Mouse (Mus musculus) Patski (cell line): Measurements from ENCODE around the gene Anks6. TPM values are rescaled to one million over a fixed set of nuclear protein-coding genes. Genes with fewer than 3 reads are reported as not detected.
"Not testable (repeated sequence)": the region's sequence is repeated elsewhere in the genome, so short reads cannot be mapped to it uniquely, and the experiment has no call there.

ENCODE experiments used
- ATAC-seq: fragments of 100-300 bp; one replicate; pipeline ENCODE4 v1.8.0; 2021
- CTCF ChIA-PET: fragments of 350-600 bp; sonication (Branson Sonifier 250); formaldehyde crosslinking; loops from one replicate; lab custom pipeline; 2022; ENCODE audit warnings: inconsistent platforms; lab: Charles Lee
- POLR2A ChIA-PET: fragments of 350-600 bp; sonication (Branson Sonifier 250); formaldehyde crosslinking; loops from one replicate; lab custom pipeline; 2022; ENCODE audit warnings: antibody characterized with exemption, inconsistent platforms; lab: Charles Lee
- DNase-seq: peaks from one replicate; pipeline ENCODE4 v3.0.0-alpha.2; 2011; ENCODE audit warnings: low read depth, low spot score
- H3K27me3 ChIP-seq: fragments of 371-371 bp; one replicate; pipeline ENCODE4 v1.5.1; 2021
- CTCF ChIP-seq: fragments of 100-300 bp; IDR thresholded peaks from one replicate; pipeline ENCODE4 v1.5.1; 2021
- in situ Hi-C: fragments of 300-500 bp; cut with MboI; formaldehyde crosslinking; loops from 3 replicates; pipeline ENCODE4 v1.11.1; 2018; ENCODE audit warnings: low pct_unique_long_range_greater_than_20kb, mixed read lengths
- polyA plus RNA-seq: library from polyadenylated mRNA; unstranded; gene quantifications from one replicate; pipeline ENCODE4 v1.2.3, GENCODE M21; 2021

Anks6 gene
- polyA plus RNA-seq, 1 experiment from 2014 or later = 9.4 TPM

DNA sequence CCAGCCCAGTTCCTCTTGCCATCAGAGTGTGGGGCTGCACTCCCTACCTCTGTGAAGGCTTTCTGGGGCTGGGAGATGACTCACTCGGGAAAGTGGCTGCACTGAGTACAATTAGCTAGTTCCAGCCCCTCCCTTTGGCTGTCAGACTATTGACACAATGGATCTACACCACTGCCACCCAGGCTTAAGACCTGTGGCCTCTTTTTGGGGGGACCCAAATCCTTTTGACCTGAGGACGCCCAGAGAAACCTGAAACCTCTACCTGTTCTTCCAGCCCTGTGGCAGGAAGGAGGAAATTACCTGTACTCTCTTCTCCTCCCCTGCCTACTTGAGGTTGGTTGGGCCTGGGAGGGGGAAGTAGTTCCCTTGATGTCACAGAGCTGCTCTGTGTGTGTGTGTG is 17.8 kb upstream of the Anks6 start:
- ATAC-seq (no peak), DNase-seq (no peak)
- no peaks in the 10 kb centered on the region for H3K27me3 ChIP-seq
- ChIA-PET POLR2A (interaction anchor here (0.7 kb wide), 1 partner anchor 648 kb away, joined by 5 read pairs; no protein-coding TSS in a partner anchor), CTCF (interaction anchor here (0.6 to 1.1 kb wide), 2 partner anchors 10 to 113 kb away, joined by 3 read pairs; no protein-coding TSS in a partner anchor)
- no peak for TF ChIP-seq CTCF
- in situ Hi-C loops = no loop called here

DNA sequence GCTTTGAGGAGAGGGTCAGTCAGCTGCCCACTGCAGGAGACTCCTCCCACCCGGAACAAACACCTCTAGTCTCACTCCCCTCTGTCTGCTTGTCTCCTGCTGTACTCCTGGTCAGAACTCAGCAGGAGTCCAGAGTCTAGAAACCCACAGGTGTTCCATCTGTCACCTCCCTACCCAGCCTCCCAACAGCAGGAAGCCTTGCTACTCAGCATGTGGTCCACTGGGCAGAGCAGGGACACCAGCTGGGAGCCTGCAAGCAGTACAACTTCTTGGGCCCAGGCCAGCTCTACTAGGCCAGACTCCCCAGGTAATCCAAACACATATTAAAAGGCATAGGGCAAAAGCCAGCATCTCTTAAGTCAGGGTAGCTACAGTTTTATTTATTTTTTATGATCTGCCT is 3.7 kb upstream of the Anks6 start:
- CTCF ChIA-PET = no interaction called here
- DNase-seq (no peak), ATAC-seq (no peak)
- H3K27me3 ChIP-seq = no peaks in the 10 kb centered on the region
- TF ChIP-seq CTCF = no peak
- POLR2A ChIA-PET = no interaction called here
- in situ Hi-C loops = no loop called here

- DNase-seq (no peak), ATAC-seq (no peak)
- CTCF ChIA-PET = interaction anchor here (1.1 kb wide), 1 partner anchor 22 kb away, joined by 4 read pairs; no protein-coding TSS in a partner anchor
- POLR2A ChIA-PET = no interaction called here
- no peak for TF ChIP-seq CTCF
- in situ Hi-C loops = no loop called here
- no peaks in the 10 kb centered on the region for H3K27me3 ChIP-seq
Measured at GRCm38 (mm10) chr4:47057510-47058325, 491 bp upstream of the Anks6 start.

DNA sequence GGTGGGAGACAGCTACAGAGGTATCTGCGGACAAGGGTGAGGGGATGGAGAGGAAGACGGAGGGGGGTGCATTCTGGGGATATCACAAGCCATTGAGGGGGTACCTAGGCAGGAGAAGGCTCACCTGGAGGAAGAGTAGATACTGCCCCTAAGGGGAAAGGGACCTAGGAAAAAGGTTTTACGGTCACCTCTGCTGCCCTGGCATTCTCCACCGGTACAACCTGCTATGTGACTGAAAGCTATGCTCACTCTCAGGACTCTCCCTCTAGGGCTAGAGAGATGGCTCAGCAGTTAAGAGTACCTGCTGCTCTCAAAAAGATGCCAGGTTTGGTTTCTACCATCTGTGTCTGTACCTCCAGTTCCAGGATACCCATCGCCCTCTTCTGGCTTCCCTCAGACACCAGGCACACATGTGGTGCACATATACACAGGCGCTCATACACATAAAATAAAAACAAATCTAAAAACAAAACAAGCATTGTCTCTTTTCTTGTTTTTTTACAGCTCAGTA is 1.6 kb downstream of the Anks6 start:
- ChIA-PET CTCF (no interaction called here), POLR2A (no interaction called here)
- TF ChIP-seq CTCF = no peak
- no peak for ATAC-seq
- no peak for DNase-seq
- no peaks in the 10 kb centered on the region for H3K27me3 ChIP-seq
- in situ Hi-C loops = no loop called here

DNA sequence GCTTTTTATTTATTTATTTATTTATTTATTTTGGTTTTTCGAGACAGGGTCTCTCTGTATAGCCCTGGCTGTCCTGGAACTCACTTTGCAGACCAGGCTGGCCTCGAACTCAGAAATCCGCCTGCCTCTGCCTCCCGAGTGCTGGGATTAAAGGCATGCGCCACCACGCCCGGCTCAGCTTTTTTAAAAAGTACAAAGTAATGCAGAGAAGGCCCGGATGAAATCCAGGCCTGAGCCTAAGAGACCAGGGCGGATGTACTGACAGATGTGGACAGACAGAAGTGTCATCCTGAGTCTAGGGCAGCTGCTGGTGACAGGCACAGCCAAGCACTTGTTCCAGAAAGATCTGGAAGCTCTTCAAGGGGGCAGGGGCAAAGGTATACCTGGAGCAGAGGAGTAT is 2.1 kb downstream of the Anks6 start:
- POLR2A ChIA-PET, CTCF ChIA-PET, ATAC-seq, H3K27me3 ChIP-seq, in situ Hi-C loops, DNase-seq: not testable (repeated sequence)

- DNase-seq (no peak), ATAC-seq (no peak)
- H3K27me3 ChIP-seq = no peaks in the 10 kb centered on the region
- ChIA-PET CTCF (interaction anchor here (5.7 kb wide), 1 partner anchor 15 kb away, joined by 46 read pairs; no protein-coding TSS in a partner anchor), POLR2A (no interaction called here)
- in situ Hi-C loops = no loop called here
- TF ChIP-seq CTCF = no peak
Measured at GRCm38 (mm10) chr4:47051905-47052304, 5.3 kb downstream of the Anks6 start.

GRCm38 (mm10) chr4:47050642-47051381 is 6.4 kb downstream of the Anks6 start:
- H3K27me3 ChIP-seq = no peaks in the 10 kb centered on the region
- CTCF ChIA-PET = interaction anchor here (1.1 to 5.7 kb wide), 4 partner anchors 10 to 55 kb away, joined by 3 to 46 read pairs (median 10); no protein-coding TSS in a partner anchor
- ATAC-seq = peak; percentile 81
- no peak for DNase-seq
- in situ Hi-C loops = no loop called here
- POLR2A ChIA-PET = interaction anchor here (0.6 kb wide), 1 partner anchor 1706 kb away, joined by 3 read pairs; no protein-coding TSS in a partner anchor
- TF ChIP-seq CTCF = no peak

DNA sequence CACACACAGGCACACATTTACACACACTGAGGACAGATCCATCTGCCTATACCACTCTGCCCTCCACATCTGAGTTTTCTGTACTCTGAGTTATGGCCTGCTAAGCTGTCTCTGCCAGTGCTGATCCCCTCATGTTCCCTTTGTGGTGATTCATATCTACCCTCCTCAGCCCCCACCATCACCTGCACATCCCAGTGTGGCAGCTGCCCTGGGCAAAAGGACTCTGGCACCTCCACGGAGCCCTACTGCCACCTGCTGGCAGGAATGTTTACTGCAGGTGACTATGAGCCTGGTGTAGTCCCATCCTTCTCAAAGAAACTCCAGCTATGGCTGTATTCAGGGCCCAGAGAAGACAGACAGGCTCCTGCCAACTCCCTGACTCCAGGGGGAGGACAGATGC is 7.1 kb downstream of the Anks6 start:
- ChIA-PET POLR2A (interaction anchor here (0.6 kb wide), 1 partner anchor 1705 kb away, joined by 3 read pairs; no protein-coding TSS in a partner anchor), CTCF (interaction anchor here (1.1 to 5.7 kb wide), 4 partner anchors 10 to 56 kb away, joined by 3 to 46 read pairs (median 10); no protein-coding TSS in a partner anchor)
- in situ Hi-C loops = no loop called here
- ATAC-seq = peak; percentile 96
- TF ChIP-seq CTCF = no peak
- no peaks in the 10 kb centered on the region for H3K27me3 ChIP-seq
- peak; percentile 79 for DNase-seq

- DNase-seq (no peak), ATAC-seq (no peak)
- TF ChIP-seq CTCF = no peak
- ChIA-PET CTCF (interaction anchor here (1.5 to 5.7 kb wide), 2 partner anchors 13 to 19 kb away, joined by 4 to 46 read pairs; no protein-coding TSS in a partner anchor), POLR2A (interaction anchor here (1.0 kb wide), 1 partner anchor 360 kb away, joined by 3 read pairs; no protein-coding TSS in a partner anchor)
- in situ Hi-C loops = no loop called here
- H3K27me3 ChIP-seq = no peaks in the 10 kb centered on the region
Measured at GRCm38 (mm10) chr4:47049216-47049615, 8.0 kb downstream of the Anks6 start.

DNA sequence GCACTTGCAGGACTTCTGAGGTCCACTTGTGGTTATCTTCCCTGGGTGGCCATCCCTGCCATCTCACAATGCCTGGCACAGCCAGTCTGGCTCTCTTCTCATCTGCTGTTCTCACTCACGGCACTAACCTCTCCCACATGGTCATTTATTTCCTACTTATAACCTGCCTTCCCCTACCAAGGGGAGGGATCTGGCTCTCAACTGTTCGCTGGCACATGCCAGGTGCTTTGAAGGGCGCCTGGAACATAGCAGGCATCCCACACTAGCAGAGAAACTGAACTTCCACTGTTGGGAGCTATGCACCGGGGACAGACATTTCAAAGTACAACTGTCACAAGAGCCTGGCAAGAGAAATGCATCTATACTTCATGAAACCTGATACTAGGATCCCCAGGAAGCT is 9.5 kb downstream of the Anks6 start:
- in situ Hi-C loops = no loop called here
- ChIA-PET POLR2A (no interaction called here), CTCF (interaction anchor here (5.7 kb wide), 1 partner anchor 11 kb away, joined by 46 read pairs; no protein-coding TSS in a partner anchor)
- ATAC-seq (no peak), DNase-seq (no peak)
- H3K27me3 ChIP-seq = no peaks in the 10 kb centered on the region
- no peak for TF ChIP-seq CTCF
